Mouse (Mus musculus) heart, adult 2 months (tissue): ENCODE results near the gene Adam1b. TPM values are rescaled to one million over a fixed set of nuclear protein-coding genes. Genes with fewer than 3 reads are reported as not detected.

Experiments used
- DNase-seq, 2 experiments: peaks; one replicate each; pipeline ENCODE4 v3.0.0; 2021
- H3K27ac ChIP-seq: fragments of 200-600 bp; 2 replicates; pipeline ENCODE4 v1.8.1; 2022
- H3K27me3 ChIP-seq: fragments of 200-500 bp; 2 replicates; pipeline ENCODE4 v1.6.1; 2012; ENCODE audit warnings: mild to moderate bottlenecking, low read length, inconsistent platforms, mixed read lengths; ENCODE audit not compliant: control insufficient read depth, insufficient read depth
- H3K36me3 ChIP-seq: fragments of 200-500 bp; 2 replicates; pipeline ENCODE4 v1.6.1; 2012; ENCODE audit warnings: low read length, inconsistent platforms; ENCODE audit not compliant: control insufficient read depth, insufficient read depth
- H3K4me1 ChIP-seq: fragments of 200-500 bp; 2 replicates; pipeline ENCODE4 v1.6.1; 2011; ENCODE audit warnings: low read length; ENCODE audit not compliant: control insufficient read depth, insufficient read depth
- H3K4me3 ChIP-seq: fragments of 200-600 bp; 2 replicates; pipeline ENCODE4 v1.8.1; 2022
- H3K79me2 ChIP-seq: fragments of 200-500 bp; replicated peaks from 2 replicates; pipeline ENCODE4 v1.6.1; 2012; ENCODE audit warnings: mild to moderate bottlenecking, inconsistent platforms, low read length, moderate library complexity, mixed read lengths; ENCODE audit not compliant: control insufficient read depth, insufficient read depth
- H3K9ac ChIP-seq: fragments of 200-500 bp; 2 replicates; pipeline ENCODE4 v1.6.1; 2012; ENCODE audit warnings: low read depth, mild to moderate bottlenecking, control low read depth, inconsistent platforms, low read length, mixed read lengths
- CTCF ChIP-seq: fragments of 200-600 bp; IDR thresholded peaks from 2 replicates; pipeline ENCODE4 v1.8.1; 2022; ENCODE audit warnings: antibody characterized with exemption, mild to moderate bottlenecking, moderate library complexity
- EP300 ChIP-seq: fragments of 200-500 bp; IDR thresholded peaks from 2 replicates; pipeline ENCODE4 v1.6.1; 2011; ENCODE audit warnings: low read depth, low read length, control low read depth; ENCODE audit not compliant: insufficient read depth
- POLR2A ChIP-seq: fragments of 200-500 bp; IDR thresholded peaks from 2 replicates; pipeline ENCODE4 v1.6.1; 2011; ENCODE audit warnings: mild to moderate bottlenecking, low read depth, low read length, control low read depth; ENCODE audit not compliant: insufficient read depth
- WGBS: fragments of 180-500 bp; shearing (Covaris S2); methylation state at CpG from one replicate; pipeline ENCODE4 v1.1.7; 2018; 5-methylcytosine and 5-hydroxymethylcytosine counted together
- intact Hi-C: fragments of 180-260 bp; cut with DNase I; formaldehyde crosslinking; loops from one replicate; pipeline ENCODE4 v1.15.1; 2025
- polyA plus RNA-seq: library from polyadenylated mRNA; depleted of rRNA; stranded (reverse); fragments of >200 nt; gene quantifications from 2 replicates; pipeline ENCODE4 v1.2.3, GENCODE M21; 2012
- total RNA-seq, 2 experiments: library from RNA; stranded (reverse); gene quantifications; 2 replicates each; pipeline ENCODE4 v1.2.3; 2021

The Adam1b gene
- total and polyA plus RNA-seq, 3 experiments: 0.04 TPM; not detected in 2

- Histone ChIP-seq H3K27me3 (no peaks in the 10 kb centered on the region), H3K27ac (no peak overlapping the region), H3K36me3 (no peaks in the 10 kb centered on the region), H3K4me3 (no peak overlapping the region), H3K9ac (no peak overlapping the region), H3K4me1 (no peaks in the 10 kb centered on the region), H3K79me2 (no peaks in the 10 kb centered on the region)
- 31% methylated on average over 3 of the region's 3 CpGs for WGBS
- intact Hi-C loops: loop anchor here (1.0 to 5.0 kb wide), 2 partner anchors 27 to 35 kb away; no protein-coding TSS in a partner anchor
- peak; percentile 88 for TF ChIP-seq CTCF
- TF ChIP-seq POLR2A: no peak
- no peak for DNase-seq
These were observed 25.6 kb downstream of the Adam1b start for GRCm38 (mm10) chr5:121477680-121478079.

GRCm38 (mm10) chr5:121476040-121476439, 27.2 kb downstream of the Adam1b start:
- WGBS: 74% methylated on average over 1 of the region's 1 CpGs
- no peak overlapping the region for H3K27ac ChIP-seq
- no peaks in the 10 kb centered on the region for H3K36me3 ChIP-seq
- no peaks in the 10 kb centered on the region for H3K27me3 ChIP-seq
- H3K4me1 ChIP-seq: no peaks in the 10 kb centered on the region
- intact Hi-C loops: loop anchor here (5.0 kb wide), 1 partner anchor 34 kb away; no protein-coding TSS in a partner anchor
- DNase-seq: no peak
- H3K4me3 ChIP-seq: no peak overlapping the region
- TF ChIP-seq EP300 (no peak), POLR2A (no peak), CTCF (no peak)
- H3K9ac ChIP-seq: no peak overlapping the region
- H3K79me2 ChIP-seq: no peaks in the 10 kb centered on the region

- Histone ChIP-seq H3K4me3 (no peak overlapping the region), H3K27ac (no peak overlapping the region), H3K4me1 (no peaks in the 10 kb centered on the region), H3K27me3 (no peaks in the 10 kb centered on the region), H3K9ac (no peak overlapping the region), H3K36me3 (no peaks in the 10 kb centered on the region), H3K79me2 (no peaks in the 10 kb centered on the region)
- TF ChIP-seq CTCF: no peak
- no peak for TF ChIP-seq POLR2A
- TF ChIP-seq EP300: no peak
- WGBS: 53% methylated on average over 7 of the region's 7 CpGs
- intact Hi-C loops: loop anchor here (5.0 kb wide), 1 partner anchor 32 kb away; no protein-coding TSS in a partner anchor
- DNase-seq: no peak
These were observed 28.6 kb downstream of the Adam1b start for GRCm38 (mm10) chr5:121474610-121475009.

GRCm38 (mm10) chr5:121472411-121472810, 30.8 kb downstream of the Adam1b start:
- Histone ChIP-seq H3K36me3 (no peaks in the 10 kb centered on the region), H3K27me3 (no peaks in the 10 kb centered on the region), H3K4me3 (no peak overlapping the region), H3K9ac (no peak overlapping the region), H3K79me2 (no peaks in the 10 kb centered on the region), H3K27ac (no peak overlapping the region), H3K4me1 (no peaks in the 10 kb centered on the region)
- DNase-seq: no peak
- WGBS: 86% methylated on average over 2 of the region's 2 CpGs
- TF ChIP-seq CTCF (no peak), POLR2A (no peak), EP300 (no peak)
- intact Hi-C loops: no loop called here

- TF ChIP-seq POLR2A: no peak
- no peak for TF ChIP-seq CTCF
- no peak for TF ChIP-seq EP300
- no peaks in the 10 kb centered on the region for H3K27me3 ChIP-seq
- DNase-seq: no peak
- no peak overlapping the region for H3K27ac ChIP-seq
- no peak overlapping the region for H3K9ac ChIP-seq
- H3K4me3 ChIP-seq: no peak overlapping the region
- H3K36me3 ChIP-seq: no peaks in the 10 kb centered on the region
- no peaks in the 10 kb centered on the region for H3K79me2 ChIP-seq
- 39% methylated on average over 3 of the region's 3 CpGs for WGBS
- no peaks in the 10 kb centered on the region for H3K4me1 ChIP-seq
- intact Hi-C loops: no loop called here
These were observed 33.7 kb downstream of the Adam1b start for GRCm38 (mm10) chr5:121469566-121469965.

- H3K4me1 ChIP-seq: no peaks in the 10 kb centered on the region
- TF ChIP-seq EP300: no peak
- no peak for TF ChIP-seq POLR2A
- no peak for TF ChIP-seq CTCF
- no peak overlapping the region for H3K9ac ChIP-seq
- no peaks in the 10 kb centered on the region for H3K27me3 ChIP-seq
- no peak for DNase-seq
- whole genome bisulfite sequencing: 66% methylated on average over 5 of the region's 5 CpGs
- H3K79me2 ChIP-seq: no peaks in the 10 kb centered on the region
- H3K4me3 ChIP-seq: no peak overlapping the region
- no peaks in the 10 kb centered on the region for H3K36me3 ChIP-seq
- H3K27ac ChIP-seq: no peak overlapping the region
- intact Hi-C loops: no loop called here
These were observed 39.5 kb downstream of the Adam1b start for GRCm38 (mm10) chr5:121463601-121464250.
